Mouse (Mus musculus) forebrain, embryonic 10.5 days (tissue): ENCODE measurements around the gene Tmem181a. TPM values are rescaled to one million over a fixed set of nuclear protein-coding genes. Genes with fewer than 3 reads are reported as not detected.
"Not testable (repeated sequence)": the region's sequence is repeated elsewhere in the genome, so short reads cannot be mapped to it uniquely, and the experiment has no call there.

Experiments
- DNase-seq: peaks from one replicate; pipeline ENCODE4 v3.0.0-alpha.2; 2017; ENCODE audit warnings: low spot score; ENCODE audit errors: extremely low spot score
- H3K27ac ChIP-seq: fragments of 300-500 bp; sonication (generic); 2 replicates; pipeline ENCODE4 v1.5.1; 2016; ENCODE audit warnings: mild to moderate bottlenecking
- H3K27me3 ChIP-seq: fragments of 300-500 bp; sonication (generic); 2 replicates; pipeline ENCODE4 v1.6.1; 2016; ENCODE audit warnings: mild to moderate bottlenecking; ENCODE audit not compliant: poor library complexity, severe bottlenecking
- H3K36me3 ChIP-seq: fragments of 300-500 bp; sonication (generic); replicated peaks from 2 replicates; pipeline ENCODE4 v1.6.1; 2016; ENCODE audit warnings: mild to moderate bottlenecking, moderate library complexity
- H3K4me1 ChIP-seq: fragments of 300-500 bp; sonication (generic); 2 replicates; pipeline ENCODE4 v1.6.1; 2016
- H3K4me3 ChIP-seq: fragments of 300-500 bp; sonication (generic); 2 replicates; pipeline ENCODE4 v1.5.1; 2016; ENCODE audit warnings: mild to moderate bottlenecking, moderate library complexity
- H3K9me3 ChIP-seq: fragments of 300-500 bp; sonication (generic); 2 replicates; pipeline ENCODE4 v1.6.1; 2016; ENCODE audit warnings: mild to moderate bottlenecking, moderate library complexity
- WGBS: fragments of 180-500 bp; shearing (Covaris S2); methylation state at CpG from one replicate; pipeline ENCODE4 v1.1.7; 2016; 5-methylcytosine and 5-hydroxymethylcytosine counted together
- polyA plus RNA-seq: library from polyadenylated mRNA; unstranded; fragments of >200 nt; fragmentation: Nextera tagmentation; extraction: Ambion mirVana; gene quantifications from 2 replicates; pipeline ENCODE4 v1.2.1, GENCODE M21; 2016

Gene Tmem181a
- polyA plus RNA-seq, 1 experiment from 2014 or later = 22.7 TPM

- H3K27me3 ChIP-seq, H3K4me1 ChIP-seq, DNase-seq, H3K9me3 ChIP-seq, H3K4me3 ChIP-seq, H3K36me3 ChIP-seq, H3K27ac ChIP-seq: not testable (repeated sequence)
- WGBS = 96% methylated on average over 19 of the region's 19 CpGs
Observed at GRCm38 (mm10) chr17:6280513-6280912, 23.9 kb downstream of the Tmem181a start.

- not testable (repeated sequence) for H3K27me3 ChIP-seq, H3K4me1 ChIP-seq
- WGBS = 96% methylated on average over 8 of the region's 10 CpGs
Observed at GRCm38 (mm10) chr17:6283137-6283536, 26.5 kb downstream of the Tmem181a start.

GRCm38 (mm10) chr17:6286169-6286568 lies 29.5 kb downstream of the Tmem181a start:
- H3K4me1 ChIP-seq, H3K27me3 ChIP-seq: not testable (repeated sequence)

More at GRCm38 (mm10) chr17:6283137-6283536, 26.5 kb downstream of the Tmem181a start:
- not testable (repeated sequence) for H3K9me3 ChIP-seq, DNase-seq, H3K36me3 ChIP-seq, H3K27ac ChIP-seq, H3K4me3 ChIP-seq

GRCm38 (mm10) chr17:6289045-6289444 lies 32.4 kb downstream of the Tmem181a start:
- not testable (repeated sequence) for H3K9me3 ChIP-seq, H3K27ac ChIP-seq, DNase-seq, H3K4me3 ChIP-seq, H3K27me3 ChIP-seq, H3K36me3 ChIP-seq, H3K4me1 ChIP-seq
- 92% methylated on average over 12 of the region's 12 CpGs for WGBS

More at GRCm38 (mm10) chr17:6286169-6286568, 29.5 kb downstream of the Tmem181a start:
- H3K4me3 ChIP-seq, H3K36me3 ChIP-seq, DNase-seq, H3K9me3 ChIP-seq, H3K27ac ChIP-seq: not testable (repeated sequence)
- 97% methylated on average over 5 of the region's 5 CpGs for WGBS

- not testable (repeated sequence) for H3K9me3 ChIP-seq
Observed at GRCm38 (mm10) chr17:6293882-6294281, 37.2 kb downstream of the Tmem181a start.

GRCm38 (mm10) chr17:6297060-6297795 lies 40.6 kb downstream of the Tmem181a start:
- not testable (repeated sequence) for H3K27me3 ChIP-seq, DNase-seq
- WGBS = 92% methylated on average over 9 of the region's 15 CpGs

More at GRCm38 (mm10) chr17:6293882-6294281, 37.2 kb downstream of the Tmem181a start:
- not testable (repeated sequence) for DNase-seq, H3K4me3 ChIP-seq, H3K27me3 ChIP-seq, H3K27ac ChIP-seq, H3K36me3 ChIP-seq, H3K4me1 ChIP-seq
- WGBS = no CpG with 5 or more reads among the region's 5 CpGs

GRCm38 (mm10) chr17:6300190-6300863 lies 43.7 kb downstream of the Tmem181a start:
- H3K9me3 ChIP-seq, DNase-seq, H3K36me3 ChIP-seq, H3K27ac ChIP-seq, H3K27me3 ChIP-seq, H3K4me3 ChIP-seq, H3K4me1 ChIP-seq: not testable (repeated sequence)
- WGBS = 76% methylated on average over 9 of the region's 12 CpGs

More at GRCm38 (mm10) chr17:6297060-6297795, 40.6 kb downstream of the Tmem181a start:
- not testable (repeated sequence) for H3K4me3 ChIP-seq, H3K9me3 ChIP-seq, H3K36me3 ChIP-seq, H3K4me1 ChIP-seq, H3K27ac ChIP-seq

- not testable (repeated sequence) for DNase-seq, H3K4me1 ChIP-seq, H3K9me3 ChIP-seq, H3K36me3 ChIP-seq, H3K4me3 ChIP-seq, H3K27me3 ChIP-seq, H3K27ac ChIP-seq
- 89% methylated on average over 5 of the region's 6 CpGs for WGBS
Observed at GRCm38 (mm10) chr17:6304891-6305290, 48.2 kb downstream of the Tmem181a start.

GRCm38 (mm10) chr17:6305656-6306270 lies 49.1 kb downstream of the Tmem181a start:
- H3K27me3 ChIP-seq, H3K4me3 ChIP-seq, DNase-seq, H3K9me3 ChIP-seq, H3K36me3 ChIP-seq, H3K27ac ChIP-seq, H3K4me1 ChIP-seq: not testable (repeated sequence)
- 91% methylated on average over 12 of the region's 12 CpGs for WGBS

GRCm38 (mm10) chr17:6306503-6306902 lies 49.8 kb downstream of the Tmem181a start:
- 94% methylated on average over 11 of the region's 13 CpGs for WGBS
- H3K4me1 ChIP-seq, H3K4me3 ChIP-seq, H3K36me3 ChIP-seq, H3K27me3 ChIP-seq, H3K9me3 ChIP-seq, H3K27ac ChIP-seq, DNase-seq: not testable (repeated sequence)

GRCm38 (mm10) chr17:6311716-6312115 lies 55.1 kb downstream of the Tmem181a start:
- 94% methylated on average over 7 of the region's 7 CpGs for WGBS
- not testable (repeated sequence) for H3K4me1 ChIP-seq, DNase-seq, H3K9me3 ChIP-seq, H3K4me3 ChIP-seq, H3K36me3 ChIP-seq, H3K27me3 ChIP-seq, H3K27ac ChIP-seq

- H3K4me1 ChIP-seq, H3K36me3 ChIP-seq, DNase-seq, H3K4me3 ChIP-seq, H3K27ac ChIP-seq, H3K9me3 ChIP-seq, H3K27me3 ChIP-seq: not testable (repeated sequence)
- WGBS = 73% methylated on average over 3 of the region's 3 CpGs
Observed at GRCm38 (mm10) chr17:6312755-6313154, 56.1 kb downstream of the Tmem181a start.

- not testable (repeated sequence) for H3K27me3 ChIP-seq, H3K27ac ChIP-seq, H3K4me3 ChIP-seq, H3K9me3 ChIP-seq, H3K4me1 ChIP-seq, DNase-seq, H3K36me3 ChIP-seq
- WGBS = 92% methylated on average over 2 of the region's 3 CpGs
Observed at GRCm38 (mm10) chr17:6314493-6314892, 57.8 kb downstream of the Tmem181a start.
